Mouse (Mus musculus) urinary bladder, postnatal 10 days (tissue): Measurements from ENCODE around the gene Skint3.
"Not testable (repeated sequence)": the region's sequence is repeated elsewhere in the genome, so short reads cannot be mapped to it uniquely, and the experiment has no call there.

Source experiments
- DNase-seq: peaks from one replicate; pipeline ENCODE4 v3.0.0; 2022; ENCODE audit warnings: low spot score

The Skint3 gene

GRCm38 (mm10) chr4:112231945-112232344 lies at the start of gene Skint3:
Gene Skint3, plus strand, starts transcription at chr4:112232245.
- DNase-seq = no peak

DNA sequence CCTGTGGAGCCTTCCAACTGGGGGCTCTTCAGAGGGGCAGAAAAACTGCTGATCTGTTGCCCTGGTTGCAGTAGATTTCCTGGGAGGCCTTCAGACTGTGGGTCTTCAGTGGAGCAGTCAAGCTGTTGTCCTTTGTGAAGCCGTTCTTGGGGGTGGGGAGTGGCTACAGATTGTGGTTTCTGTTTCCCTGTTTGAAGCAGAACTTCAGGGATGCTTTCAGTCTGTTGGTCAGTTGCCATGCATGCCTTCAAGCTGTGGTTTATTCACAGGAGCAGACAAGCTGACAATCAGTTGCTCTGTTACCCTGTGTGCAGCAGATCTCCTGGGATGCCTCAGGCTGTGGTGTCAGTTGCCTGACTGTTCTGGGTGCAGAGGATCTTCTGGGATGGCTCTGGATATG lies 11.4 kb downstream of the Skint3 start:
- DNase-seq = no peak

GRCm38 (mm10) chr4:112243951-112244350 lies 11.9 kb downstream of the Skint3 start:
- no peak for DNase-seq

DNA sequence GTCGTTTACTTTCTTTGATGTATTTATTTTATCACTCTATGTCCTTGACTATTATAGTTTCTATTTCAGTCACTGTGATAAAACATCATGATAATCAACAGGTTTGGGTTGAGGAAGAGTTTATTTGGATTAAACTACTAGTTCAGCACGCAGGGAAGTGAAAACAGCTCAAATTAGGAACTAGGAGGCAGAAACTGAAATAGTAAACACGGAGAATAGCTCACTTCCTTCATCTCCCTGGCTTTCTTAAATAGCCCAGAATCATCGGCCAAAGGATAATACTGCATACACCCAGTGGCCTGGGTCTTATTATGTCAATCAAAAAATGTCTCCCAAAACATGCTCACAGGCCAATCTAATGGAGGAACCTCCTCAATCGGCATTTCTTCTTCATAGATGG lies 24.0 kb downstream of the Skint3 start:
- no peak for DNase-seq

DNA sequence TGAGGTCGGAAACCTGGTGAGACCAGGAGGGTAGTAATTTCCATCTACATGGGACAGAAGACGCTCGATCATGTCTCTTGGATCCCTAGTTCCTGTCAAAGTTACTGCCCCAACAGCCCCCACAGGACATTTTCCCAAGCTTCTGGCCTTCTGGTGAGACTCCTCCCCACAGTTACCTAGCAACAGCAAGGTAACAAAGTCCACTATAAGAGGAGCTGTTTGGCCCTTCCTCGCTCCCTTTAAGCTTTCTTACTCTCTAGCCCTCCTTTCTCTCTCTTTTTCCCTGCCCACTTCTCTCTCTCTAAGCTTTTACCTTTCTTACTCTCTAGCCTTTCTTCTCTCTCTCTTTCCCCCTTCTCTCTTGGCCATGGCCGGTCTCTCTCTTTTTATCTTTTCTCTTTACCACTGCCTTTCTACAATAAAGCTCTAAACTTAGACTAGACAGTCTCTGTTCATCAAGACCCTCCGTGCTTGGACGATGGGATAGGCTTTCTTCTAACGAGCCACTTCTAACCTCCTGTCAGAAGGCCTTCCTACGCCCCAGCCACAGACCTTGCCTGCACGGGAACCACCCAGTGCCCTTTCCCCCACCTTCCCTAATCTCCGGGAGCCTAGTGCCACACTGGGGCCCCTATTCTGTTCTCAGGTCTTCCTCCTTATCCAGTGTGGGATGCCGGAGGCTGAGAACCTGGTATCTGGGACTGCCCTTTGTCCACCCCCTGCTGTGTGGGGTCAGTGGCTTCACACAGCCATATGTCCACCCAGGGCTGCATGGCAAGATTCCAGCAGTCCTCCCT lies 55.3 kb downstream of the Skint3 start:
- no peak for DNase-seq

DNA sequence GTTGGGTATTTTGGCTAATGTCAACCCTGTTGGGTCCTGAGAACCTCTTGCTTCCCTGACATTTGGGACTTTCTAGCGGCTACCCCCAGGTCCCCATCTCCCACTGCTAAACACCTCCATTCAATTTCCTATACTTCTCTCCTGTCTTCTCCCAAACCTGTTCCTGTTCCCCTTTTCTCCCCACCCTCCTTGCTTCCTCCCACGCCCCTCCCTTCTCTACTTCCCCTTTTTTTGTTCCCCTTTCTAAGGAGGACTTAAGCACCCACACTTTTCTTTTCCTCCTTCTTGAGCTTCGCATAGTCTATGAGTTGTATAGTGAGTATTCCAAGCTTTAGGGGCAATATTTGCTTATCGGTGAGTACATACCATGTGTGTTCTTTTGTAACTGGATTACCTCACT lies 56.4 kb downstream of the Skint3 start:
- no peak for DNase-seq

DNA sequence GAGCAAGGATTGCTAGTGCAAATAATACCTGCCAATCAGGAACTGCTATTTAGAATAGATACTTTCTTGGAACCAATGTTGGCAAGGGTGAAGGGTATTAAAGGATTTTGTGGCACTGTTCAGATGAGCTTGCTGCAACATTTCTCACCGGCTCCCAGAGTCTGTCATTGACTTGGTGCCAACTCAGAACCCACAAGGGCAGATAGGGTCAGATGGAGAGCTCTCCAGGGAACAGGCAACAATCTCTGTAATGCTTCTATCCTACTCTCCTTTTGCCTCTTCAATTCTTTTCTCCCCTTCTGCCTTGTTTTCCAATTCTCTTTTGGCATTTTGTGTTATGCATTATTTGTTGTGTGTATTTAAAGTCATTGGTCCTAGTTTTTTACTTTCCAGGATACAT lies 70.3 kb downstream of the Skint3 start:
- no peak for DNase-seq

DNA sequence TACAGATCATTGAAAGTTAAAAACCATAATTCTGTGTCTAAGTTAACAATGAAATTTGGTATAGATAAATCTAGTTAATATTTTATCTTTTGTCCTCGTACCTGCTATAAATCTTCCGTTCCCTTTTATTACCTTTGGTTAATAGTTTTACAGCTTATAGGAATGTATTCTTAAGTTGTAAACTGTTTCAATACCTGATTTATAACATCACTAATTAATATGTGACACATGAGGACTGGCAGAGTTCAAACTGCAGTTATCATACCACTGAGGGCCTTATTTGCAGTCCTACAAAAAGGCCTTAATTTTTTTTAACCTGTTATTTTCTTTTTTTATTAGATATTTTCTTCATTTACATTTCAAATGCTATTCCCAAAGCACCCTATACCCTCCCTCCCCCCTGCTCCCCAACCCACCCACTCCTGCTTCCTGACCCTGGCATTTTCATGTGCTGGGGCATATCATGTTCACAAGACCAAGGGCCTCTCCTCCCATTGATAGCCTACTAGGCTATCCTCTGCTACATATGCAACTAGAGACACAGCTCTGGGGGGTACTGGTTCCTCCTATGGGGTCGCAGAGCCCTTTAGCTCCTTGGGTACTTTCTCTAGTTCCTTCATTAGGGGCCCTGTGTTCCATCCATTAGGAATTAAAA lies 70.9 kb downstream of the Skint3 start:
- DNase-seq = no peak

GRCm38 (mm10) chr4:112349111-112349510 lies 117.1 kb downstream of the Skint3 start:
- DNase-seq = not testable (repeated sequence)
